Mouse (Mus musculus) NIH3T3 (cell line): ENCODE results near the gene Dst.

Experiments
- DNase-seq: peaks from one replicate; pipeline ENCODE4 v3.0.0-alpha.2; 2012; ENCODE audit warnings: low read depth

Gene Dst

GRCm38 (mm10) chr1:33980420-33980819 lies 72.4 kb downstream of the Dst start:
- DNase-seq = peak; percentile 41

- peak; percentile 66 for DNase-seq
Measured at GRCm38 (mm10) chr1:33989643-33990042, 81.6 kb downstream of the Dst start.

- no peak for DNase-seq
Measured at GRCm38 (mm10) chr1:33991067-33991466, 83.0 kb downstream of the Dst start.

GRCm38 (mm10) chr1:33992810-33993209 lies 84.8 kb downstream of the Dst start:
- no peak for DNase-seq

GRCm38 (mm10) chr1:33994201-33994600 lies 86.2 kb downstream of the Dst start:
- DNase-seq = no peak

- DNase-seq = no peak
Measured at GRCm38 (mm10) chr1:33995386-33995785, 87.4 kb downstream of the Dst start.

GRCm38 (mm10) chr1:33996105-33996887 lies 88.3 kb downstream of the Dst start:
- DNase-seq = no peak

GRCm38 (mm10) chr1:34002321-34002720 lies 94.3 kb downstream of the Dst start:
- no peak for DNase-seq

- no peak for DNase-seq
Measured at GRCm38 (mm10) chr1:34002970-34003369, 94.9 kb downstream of the Dst start.

- peak; percentile 41 for DNase-seq
Measured at GRCm38 (mm10) chr1:34005238-34005725, 97.3 kb downstream of the Dst start.

- peak; percentile 90 for DNase-seq
Measured at GRCm38 (mm10) chr1:34005726-34006638, 98.0 kb downstream of the Dst start.

GRCm38 (mm10) chr1:34006828-34007361 lies 98.9 kb downstream of the Dst start:
- peak; percentile 35 for DNase-seq

GRCm38 (mm10) chr1:34007379-34007778 lies 99.4 kb downstream of the Dst start:
- peak; percentile 50 for DNase-seq

GRCm38 (mm10) chr1:34011051-34011677 lies 103.1 kb downstream of the Dst start:
- peak; percentile 79 for DNase-seq

GRCm38 (mm10) chr1:34011821-34012271 lies 103.8 kb downstream of the Dst start:
- DNase-seq = peak; percentile 55

GRCm38 (mm10) chr1:34013490-34013889 lies 105.5 kb downstream of the Dst start:
- peak; percentile 36 for DNase-seq

- no peak for DNase-seq
Measured at GRCm38 (mm10) chr1:34016780-34017179, 108.8 kb downstream of the Dst start.

- DNase-seq = no peak
Measured at GRCm38 (mm10) chr1:34017323-34017722, 109.3 kb downstream of the Dst start.

- DNase-seq = no peak
Measured at GRCm38 (mm10) chr1:34020599-34020998, 112.6 kb downstream of the Dst start.

- no peak for DNase-seq
Measured at GRCm38 (mm10) chr1:34021574-34021973, 113.5 kb downstream of the Dst start.

GRCm38 (mm10) chr1:34023154-34023553 lies 115.1 kb downstream of the Dst start:
- no peak for DNase-seq

GRCm38 (mm10) chr1:34025879-34026278 lies 117.9 kb downstream of the Dst start:
- DNase-seq = no peak
